Mouse (Mus musculus): ENCODE measurements around the gene Kank4. TPM values are rescaled to one million over a fixed set of nuclear protein-coding genes. Genes with fewer than 3 reads are reported as not detected.
"Not testable (repeated sequence)": the region's sequence is repeated elsewhere in the genome, so short reads cannot be mapped to it uniquely, and the experiment has no call there.

Kank4 gene
- total RNA-seq (2021), result 1 to 10 TPM; 2.4 to 2.5 TPM

DNA sequence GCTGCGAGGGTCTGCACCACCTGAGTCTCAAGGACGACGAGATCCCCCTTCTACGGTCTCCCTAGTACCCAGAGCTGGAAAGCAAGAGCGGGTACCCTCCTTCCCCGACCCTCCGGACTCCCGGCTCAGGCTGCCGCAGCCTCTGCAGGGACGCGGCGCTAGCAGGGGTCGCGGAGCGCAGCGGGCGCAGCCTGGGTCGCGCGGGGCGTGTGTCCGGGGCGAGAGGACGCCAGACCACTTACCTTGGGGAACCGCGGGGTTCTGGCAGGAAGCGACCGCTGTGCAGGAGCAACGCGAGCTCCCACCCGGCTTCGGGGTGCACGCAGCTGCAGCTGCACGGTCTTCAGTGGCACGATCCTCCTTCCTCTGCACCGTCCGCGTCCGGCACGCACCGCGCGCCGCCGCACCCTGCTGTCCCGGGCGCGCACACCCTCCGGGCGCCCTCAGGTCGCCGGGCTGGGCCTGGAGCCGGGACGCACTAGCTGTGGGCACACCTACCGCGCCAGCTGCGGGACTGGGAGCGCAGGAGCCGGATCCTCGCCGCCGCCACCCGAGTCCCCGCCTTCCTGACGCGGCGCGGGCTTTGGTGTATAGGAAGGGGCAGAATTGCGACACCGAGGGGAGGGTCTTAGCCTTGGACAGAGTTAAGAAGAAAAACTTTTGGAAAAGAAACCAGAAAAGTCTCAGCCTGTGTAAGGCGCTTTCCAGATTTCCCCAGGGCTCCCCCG is at the start of gene Kank4:
Gene Kank4, minus strand, starts transcription at position 354 of the 728 bp plus-strand sequence.
- peak in 1 of 2 experiments; percentile 82 for DNase-seq (ENCODE audit: extremely low spot score in 1 of 2, low spot score in 2 of 2)

GRCm38 (mm10) chr4:98865386-98866237 is 48.3 kb upstream of the Kank4 start:
- intact Hi-C loops (cut with DNase I), result no loop called here
- peak; percentile 34 to 54 for DNase-seq (ENCODE audit: extremely low spot score in 1 of 2, low spot score in 2 of 2)

More for the DNA sequence above, at the start of gene Kank4:
- intact Hi-C loops (cut with DNase I), result no loop called here

GRCm38 (mm10) chr4:98864546-98864945 is 47.2 kb upstream of the Kank4 start:
- no peak for DNase-seq (ENCODE audit: extremely low spot score in 1 of 2, low spot score in 2 of 2)
- intact Hi-C loops (cut with DNase I), result no loop called here

DNA sequence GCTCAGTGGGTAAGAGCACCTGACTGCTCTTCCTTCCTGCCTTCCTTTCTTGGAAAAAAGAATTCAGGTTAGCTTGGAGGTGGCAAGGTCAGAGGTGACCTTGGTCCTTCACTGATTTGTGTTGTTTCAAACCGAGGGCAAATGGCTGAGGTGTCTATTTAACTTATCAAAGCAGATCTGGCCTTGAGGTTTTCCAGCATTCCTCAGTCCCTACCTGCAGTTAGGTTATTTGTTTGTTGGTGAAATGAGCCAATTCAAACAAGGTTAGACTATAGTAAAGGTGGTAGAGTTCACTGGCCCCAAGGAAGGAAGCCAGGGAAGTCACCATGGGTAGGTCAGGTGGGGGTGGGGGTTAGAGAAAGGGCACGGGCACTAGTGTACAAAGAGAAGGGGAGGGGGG is 46.8 kb upstream of the Kank4 start:
- no peak for DNase-seq (ENCODE audit: extremely low spot score in 1 of 2, low spot score in 2 of 2)
- intact Hi-C loops (cut with DNase I), result no loop called here

GRCm38 (mm10) chr4:98863451-98863850 is 46.1 kb upstream of the Kank4 start:
- DNase-seq (ENCODE audit: extremely low spot score in 1 of 2, low spot score in 2 of 2), result no peak
- intact Hi-C loops (cut with DNase I), result no loop called here

DNA sequence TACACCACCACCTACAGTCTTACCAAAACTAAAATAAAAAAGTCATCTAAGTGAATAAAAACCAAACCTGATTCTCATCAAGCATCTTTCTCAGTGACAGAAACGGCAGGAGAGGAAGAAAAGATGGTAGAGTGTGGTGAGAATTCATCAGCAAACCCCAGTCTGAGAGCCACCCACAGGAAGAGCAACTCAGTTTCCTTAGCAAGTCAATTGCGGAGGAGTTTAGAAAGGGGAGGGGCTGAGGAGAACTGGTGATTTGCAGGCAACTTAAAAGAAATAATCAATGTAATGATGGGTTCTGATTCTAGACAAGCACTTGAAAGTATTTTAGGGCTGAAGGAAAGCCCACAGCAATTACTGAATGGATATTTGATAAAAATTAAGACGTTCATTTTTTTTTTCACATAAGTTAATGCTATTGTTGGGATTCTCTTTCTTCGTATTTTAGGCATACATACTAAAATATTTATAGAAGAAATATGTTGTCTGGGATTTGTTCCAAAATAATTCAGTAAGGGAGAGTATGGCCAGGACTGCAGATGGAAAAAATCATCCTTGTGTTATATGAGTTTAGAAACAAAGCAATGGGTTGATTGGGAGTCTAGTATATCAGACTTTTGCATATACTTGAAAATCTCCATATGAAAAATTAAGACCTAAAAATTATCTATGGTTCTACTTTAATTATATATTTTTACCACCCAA is 41.0 kb upstream of the Kank4 start:
- intact Hi-C loops (cut with DNase I), result no loop called here
- no peak for DNase-seq (ENCODE audit: extremely low spot score in 1 of 2, low spot score in 2 of 2)

DNA sequence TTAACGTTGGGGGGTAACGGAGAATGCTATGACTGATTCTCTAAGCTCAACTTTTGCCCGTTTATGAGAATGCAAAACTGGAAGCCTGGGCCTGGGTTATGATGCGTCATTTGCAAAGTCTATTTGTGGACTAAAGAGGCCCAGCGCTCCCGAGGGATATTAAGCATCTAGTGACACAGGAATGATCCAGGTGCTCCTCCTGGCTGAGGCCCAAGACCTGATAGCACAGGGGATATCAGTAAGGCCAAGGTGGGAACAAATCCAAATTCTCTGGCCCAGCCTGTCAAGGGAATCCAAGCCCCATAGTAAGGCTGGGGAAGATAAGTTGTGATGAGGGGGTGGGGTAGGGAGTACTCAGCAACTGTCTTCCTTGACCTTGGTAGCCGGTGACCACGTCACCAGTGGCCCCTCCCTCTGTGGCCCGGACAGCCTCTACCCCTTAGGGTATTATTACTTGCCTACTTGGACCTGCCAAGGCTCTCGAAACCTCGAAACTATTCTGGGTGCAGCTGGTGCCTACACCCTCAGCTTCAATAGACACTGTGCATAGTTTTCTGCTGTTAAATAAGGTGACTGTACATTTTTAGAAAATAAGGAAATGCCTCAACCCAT is 39.8 kb upstream of the Kank4 start:
- DNase-seq (ENCODE audit: extremely low spot score in 1 of 2, low spot score in 2 of 2), result no peak
- intact Hi-C loops (cut with DNase I), result no loop called here

GRCm38 (mm10) chr4:98853926-98854325 is 36.6 kb upstream of the Kank4 start:
- no peak for DNase-seq (ENCODE audit: extremely low spot score in 1 of 2, low spot score in 2 of 2)
- intact Hi-C loops (cut with DNase I), result no loop called here

GRCm38 (mm10) chr4:98850485-98850884 is 33.1 kb upstream of the Kank4 start:
- DNase-seq (ENCODE audit: extremely low spot score in 1 of 2, low spot score in 2 of 2); intact Hi-C loops (cut with DNase I): not testable (repeated sequence)

DNA sequence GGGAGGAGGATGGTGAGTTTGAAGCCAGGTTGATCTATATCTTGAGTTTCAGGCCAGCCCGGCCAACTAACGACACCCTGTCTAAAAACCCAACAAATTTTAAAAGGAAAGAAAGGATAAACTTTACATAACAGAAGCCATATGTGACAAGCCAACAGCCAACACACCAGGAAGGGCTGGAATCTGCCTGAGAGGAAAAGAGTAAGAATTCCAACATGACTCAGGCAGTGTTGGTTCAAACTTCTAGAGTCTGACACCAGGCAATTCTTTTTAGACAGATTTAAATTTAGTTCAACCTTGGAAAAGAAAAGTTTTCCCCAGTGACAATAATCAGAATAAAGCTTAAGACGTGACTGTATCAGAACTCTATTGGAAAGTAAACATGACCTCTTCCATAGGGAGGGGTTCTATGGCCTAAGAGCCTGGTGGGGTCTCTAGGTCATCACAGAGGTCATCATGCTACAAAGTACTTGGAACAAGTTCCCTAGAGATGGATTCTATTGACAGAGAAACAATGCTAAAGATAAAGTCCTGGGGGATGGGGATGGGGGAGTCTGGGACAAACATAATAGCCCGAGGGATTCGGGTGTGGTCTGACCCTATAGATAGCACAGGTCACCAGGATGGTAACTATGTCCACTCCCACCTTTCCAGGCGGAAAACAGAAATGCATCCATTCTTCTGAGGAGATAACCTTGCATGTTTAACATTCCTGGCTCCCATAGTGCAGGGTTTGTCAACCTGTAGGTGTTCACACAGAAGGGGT is 30.0 kb upstream of the Kank4 start:
- no peak for DNase-seq (ENCODE audit: extremely low spot score in 1 of 2, low spot score in 2 of 2)
- intact Hi-C loops (cut with DNase I), result no loop called here

- no peak for DNase-seq (ENCODE audit: extremely low spot score in 1 of 2, low spot score in 2 of 2)
- intact Hi-C loops (cut with DNase I), result no loop called here
These were observed 29.1 kb upstream of the Kank4 start for GRCm38 (mm10) chr4:98846396-98846795.

DNA sequence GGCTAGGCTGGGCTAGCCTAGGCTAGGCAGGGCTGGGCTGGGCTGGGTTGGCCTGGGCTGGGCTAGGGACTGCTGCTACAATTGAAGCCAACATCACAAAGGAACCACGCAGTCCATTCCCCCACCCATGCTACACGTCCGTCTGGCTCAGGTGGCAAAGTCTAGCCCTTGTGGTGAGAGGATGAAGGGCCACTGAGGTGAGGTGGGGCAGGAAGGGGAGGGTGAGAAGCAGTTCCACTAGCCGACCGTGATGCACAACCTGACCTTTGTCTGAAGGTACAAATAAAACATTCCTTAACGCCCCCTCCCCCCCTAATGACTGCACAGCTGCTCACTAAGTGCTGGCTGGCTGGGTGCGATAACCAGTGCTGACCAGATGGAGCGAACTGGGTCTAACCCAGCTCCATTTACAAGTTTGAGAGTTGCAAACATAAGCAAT is 28.4 kb upstream of the Kank4 start:
- intact Hi-C loops (cut with DNase I), result no loop called here
- no peak for DNase-seq (ENCODE audit: extremely low spot score in 1 of 2, low spot score in 2 of 2)

DNA sequence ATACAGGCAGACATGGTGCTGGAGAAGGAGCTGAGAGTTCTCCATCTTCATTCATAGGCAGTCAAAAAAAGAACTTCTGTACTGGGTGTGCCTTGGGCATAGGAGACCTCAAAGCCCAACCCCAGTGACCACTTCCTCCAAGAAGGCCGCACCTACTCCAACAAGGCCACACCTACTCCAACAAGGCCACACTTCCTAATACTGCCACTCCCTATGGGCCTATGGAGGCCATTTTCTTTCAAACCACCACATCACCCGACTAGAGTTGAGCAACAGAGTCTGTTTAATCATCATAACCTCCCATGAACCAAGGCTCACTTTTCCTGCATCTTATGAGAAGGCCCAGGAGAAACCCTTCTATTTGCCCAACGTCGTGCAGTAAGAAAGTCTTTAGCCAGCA is 27.9 kb upstream of the Kank4 start:
- intact Hi-C loops (cut with DNase I), result no loop called here
- no peak for DNase-seq (ENCODE audit: extremely low spot score in 1 of 2, low spot score in 2 of 2)

GRCm38 (mm10) chr4:98843906-98844597 is 26.7 kb upstream of the Kank4 start:
- intact Hi-C loops (cut with DNase I), result no loop called here
- DNase-seq (ENCODE audit: extremely low spot score in 1 of 2, low spot score in 2 of 2), result no peak

DNA sequence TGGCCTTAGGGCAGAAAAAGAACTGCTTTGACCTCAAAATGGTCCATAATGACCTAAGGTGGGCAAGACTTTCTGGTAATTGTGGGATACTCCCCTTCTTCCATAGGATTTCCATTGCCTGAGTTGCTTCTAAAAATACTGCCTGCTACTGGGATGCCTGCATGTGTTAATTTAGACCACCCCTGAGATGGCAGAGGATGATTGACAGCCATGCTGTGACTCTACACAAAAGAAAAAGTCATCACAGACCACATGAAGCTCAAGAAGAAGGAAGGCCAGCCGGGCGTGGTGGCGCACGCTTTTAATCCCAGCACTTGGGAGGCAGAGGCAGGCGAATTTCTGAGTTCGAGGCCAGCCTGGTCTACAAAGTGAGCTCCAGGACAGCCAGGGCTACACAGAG is 23.9 kb upstream of the Kank4 start:
- intact Hi-C loops (cut with DNase I); DNase-seq (ENCODE audit: extremely low spot score in 1 of 2, low spot score in 2 of 2): not testable (repeated sequence)

- intact Hi-C loops (cut with DNase I), result no loop called here
These were observed 23.2 kb upstream of the Kank4 start for GRCm38 (mm10) chr4:98840526-98840925.

GRCm38 (mm10) chr4:98838913-98839312 is 21.6 kb upstream of the Kank4 start:
- intact Hi-C loops (cut with DNase I), result no loop called here
- no peak for DNase-seq (ENCODE audit: extremely low spot score in 1 of 2, low spot score in 2 of 2)

More at GRCm38 (mm10) chr4:98840526-98840925, 23.2 kb upstream of the Kank4 start:
- DNase-seq (ENCODE audit: extremely low spot score in 1 of 2, low spot score in 2 of 2), result no peak
